Mouse (Mus musculus) lung, postnatal 0 days (tissue): Measurements from ENCODE around the gene Zscan5b. TPM values are rescaled to one million over a fixed set of nuclear protein-coding genes. Genes with fewer than 3 reads are reported as not detected.

Experiments used
- ATAC-seq: fragments of 200-750 bp; cut with Nextera tagmentation; 2 replicates; pipeline ENCODE4 v1.8.0; 2017; ENCODE audit warnings: moderate library complexity
- DNase-seq: peaks from one replicate; pipeline ENCODE4 v3.0.0-alpha.2; 2016; ENCODE audit warnings: low spot score
- H3K27ac ChIP-seq: fragments of 300-500 bp; sonication (generic); 2 replicates; pipeline ENCODE4 v1.5.1; 2014; ENCODE audit warnings: antibody characterized with exemption, mild to moderate bottlenecking, low read length, mixed read lengths
- H3K27me3 ChIP-seq: fragments of 300-500 bp; sonication (generic); replicated peaks from 2 replicates; pipeline ENCODE4 v1.6.1; 2014; ENCODE audit warnings: low read length, mixed read lengths; ENCODE audit not compliant: insufficient read depth
- H3K36me3 ChIP-seq: fragments of 300-500 bp; sonication (generic); 2 replicates; pipeline ENCODE4 v1.6.1; 2014; ENCODE audit warnings: low read length, mixed read lengths; ENCODE audit not compliant: insufficient read depth
- H3K4me1 ChIP-seq: fragments of 300-500 bp; sonication (generic); 2 replicates; pipeline ENCODE4 v1.6.1; 2014; ENCODE audit warnings: antibody characterized with exemption, low read depth, low read length, mixed read lengths; ENCODE audit not compliant: insufficient read depth
- H3K4me2 ChIP-seq: fragments of 300-500 bp; sonication (generic); replicated peaks from 2 replicates; pipeline ENCODE4 v1.6.1; 2014; ENCODE audit warnings: low read depth, mild to moderate bottlenecking, low read length, moderate library complexity, mixed read lengths
- H3K4me3 ChIP-seq: fragments of 300-500 bp; sonication (generic); 2 replicates; pipeline ENCODE4 v1.5.1; 2014; ENCODE audit warnings: low read depth, low read length
- H3K9ac ChIP-seq: fragments of 300-500 bp; sonication (generic); replicated peaks from 2 replicates; pipeline ENCODE4 v1.6.1; 2014; ENCODE audit warnings: low read depth, mild to moderate bottlenecking
- H3K9me3 ChIP-seq: fragments of 300-500 bp; sonication (generic); 2 replicates; pipeline ENCODE4 v1.6.1; 2016; ENCODE audit warnings: low read length, mixed read lengths
- CTCF ChIP-seq: IDR thresholded peaks from 2 replicates; pipeline ENCODE4 v1.5.1; 2016; ENCODE audit warnings: antibody characterized with exemption, mild to moderate bottlenecking
- EP300 ChIP-seq: IDR thresholded peaks from 2 replicates; pipeline ENCODE4 v1.6.1; 2016; ENCODE audit warnings: antibody characterized with exemption, mild to moderate bottlenecking, control low read depth
- WGBS: fragments of 180-500 bp; shearing (Covaris S2); extraction: QIAGEN DNeasy Blood & Tissue Kit; methylation state at CpG from one replicate; pipeline ENCODE4 v1.1.7; 2014; 5-methylcytosine and 5-hydroxymethylcytosine counted together
- polyA plus RNA-seq: library from polyadenylated mRNA; unstranded; fragments of >200 nt; fragmentation: Nextera tagmentation; extraction: Ambion mirVana; gene quantifications from 2 replicates; pipeline ENCODE4 v1.2.1, GENCODE M21; 2015

Zscan5b gene
- polyA plus RNA-seq, 1 experiment from 2014 or later: not detected

DNA sequence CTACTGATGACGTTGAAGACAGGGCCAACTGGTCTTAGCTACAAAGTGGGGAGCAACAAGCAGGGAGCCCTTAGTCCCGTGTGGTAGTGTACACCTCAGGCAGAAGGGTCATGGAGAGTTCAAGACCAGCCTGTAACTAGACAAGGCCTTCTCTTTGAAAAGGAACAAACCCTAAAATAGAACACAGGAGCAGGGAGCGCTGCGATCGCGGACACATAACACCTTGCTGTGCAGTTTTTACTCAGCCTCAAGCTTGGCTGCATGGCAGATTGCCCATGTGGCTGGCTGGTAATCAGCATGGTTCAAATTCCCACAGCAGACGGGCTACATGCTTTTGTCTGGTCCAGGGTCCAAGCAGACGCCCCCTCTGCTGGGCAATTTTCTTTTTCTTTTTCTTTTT is 37.6 kb upstream of the Zscan5b start:
- no peak for DNase-seq
- no peaks in the 10 kb centered on the region for H3K27me3 ChIP-seq
- H3K27ac ChIP-seq: no peak overlapping the region
- 0 out of 2 replicates have a peak, but pooled peaks cover 14% of the 10 kb centered on the region for H3K36me3 ChIP-seq
- H3K4me2 ChIP-seq: no peak overlapping the region
- no peak overlapping the region for H3K9ac ChIP-seq
- no peaks in the 10 kb centered on the region for H3K4me1 ChIP-seq
- TF ChIP-seq EP300: no peak
- no peak for TF ChIP-seq CTCF
- 87% methylated on average over 8 of the region's 8 CpGs for WGBS
- ATAC-seq: no peak
- no peak overlapping the region for H3K4me3 ChIP-seq
- H3K9me3 ChIP-seq: no peaks in the 10 kb centered on the region

GRCm38 (mm10) chr7:6185391-6185790 is 36.7 kb upstream of the Zscan5b start:
- Histone ChIP-seq H3K4me1 (no peaks in the 10 kb centered on the region), H3K9ac (no peak overlapping the region), H3K4me3 (no peak overlapping the region), H3K4me2 (no peak overlapping the region), H3K27me3 (no peaks in the 10 kb centered on the region), H3K27ac (no peak overlapping the region), H3K36me3 (0 out of 2 replicates have a peak, but pooled peaks cover 21% of the 10 kb centered on the region), H3K9me3 (no peaks in the 10 kb centered on the region)
- DNase-seq (no peak), ATAC-seq (no peak)
- TF ChIP-seq CTCF (no peak), EP300 (no peak)
- whole genome bisulfite sequencing: 80% methylated on average over 1 of the region's 1 CpGs

DNA sequence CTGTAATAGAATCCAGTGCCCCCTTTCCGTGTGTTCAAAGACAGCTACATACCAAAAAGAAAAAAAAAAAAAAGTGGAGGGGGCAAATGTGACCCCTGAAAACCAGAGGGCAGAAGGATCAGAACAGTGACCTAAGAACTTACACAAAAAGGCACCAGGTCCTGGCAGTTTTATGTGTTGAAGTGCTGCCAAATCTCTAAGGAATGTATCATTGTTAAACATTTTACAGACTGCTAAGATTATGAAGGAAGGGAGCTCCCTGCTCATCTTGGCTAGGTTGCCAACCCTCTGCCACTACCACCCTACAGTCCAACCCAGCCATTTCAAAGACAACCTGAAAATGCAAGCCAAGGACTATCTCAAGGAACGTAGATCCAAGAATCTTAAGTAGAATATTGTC is 35.9 kb upstream of the Zscan5b start:
- Histone ChIP-seq H3K4me3 (no peak overlapping the region), H3K4me2 (no peak overlapping the region), H3K36me3 (0 out of 2 replicates have a peak, but pooled peaks cover 21% of the 10 kb centered on the region), H3K27me3 (no peaks in the 10 kb centered on the region), H3K9ac (no peak overlapping the region), H3K9me3 (no peaks in the 10 kb centered on the region), H3K27ac (no peak overlapping the region), H3K4me1 (no peaks in the 10 kb centered on the region)
- TF ChIP-seq CTCF (no peak), EP300 (no peak)
- no peak for DNase-seq
- ATAC-seq: no peak
- 84% methylated on average over 2 of the region's 2 CpGs for WGBS

DNA sequence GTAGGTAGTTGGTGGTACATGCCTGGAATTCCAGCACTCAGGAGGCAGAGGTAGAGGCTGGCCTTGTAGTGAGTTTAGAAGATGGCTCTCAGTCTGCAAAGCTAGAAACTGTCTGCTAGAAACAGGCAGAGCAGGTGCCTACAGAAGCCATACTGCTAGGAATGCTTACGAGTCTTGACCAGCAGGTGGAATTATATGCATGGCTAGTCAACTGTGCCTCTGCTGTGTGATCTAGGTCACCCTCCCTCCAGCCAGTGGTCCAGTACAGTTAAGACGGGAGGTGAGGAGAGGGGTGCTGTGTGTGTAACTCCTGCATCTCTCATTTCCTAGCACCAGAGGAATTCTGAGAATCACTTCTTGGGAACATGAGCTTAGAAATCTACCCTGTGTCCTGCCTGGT is 35.3 kb upstream of the Zscan5b start:
- no peak for ATAC-seq
- Histone ChIP-seq H3K27ac (no peak overlapping the region), H3K4me2 (no peak overlapping the region), H3K36me3 (0 out of 2 replicates have a peak, but pooled peaks cover 21% of the 10 kb centered on the region), H3K27me3 (no peaks in the 10 kb centered on the region), H3K4me3 (no peak overlapping the region), H3K9ac (no peak overlapping the region), H3K4me1 (no peaks in the 10 kb centered on the region), H3K9me3 (no peaks in the 10 kb centered on the region)
- DNase-seq: no peak
- 91% methylated on average over 2 of the region's 2 CpGs for WGBS
- no peak for TF ChIP-seq EP300
- TF ChIP-seq CTCF: no peak

DNA sequence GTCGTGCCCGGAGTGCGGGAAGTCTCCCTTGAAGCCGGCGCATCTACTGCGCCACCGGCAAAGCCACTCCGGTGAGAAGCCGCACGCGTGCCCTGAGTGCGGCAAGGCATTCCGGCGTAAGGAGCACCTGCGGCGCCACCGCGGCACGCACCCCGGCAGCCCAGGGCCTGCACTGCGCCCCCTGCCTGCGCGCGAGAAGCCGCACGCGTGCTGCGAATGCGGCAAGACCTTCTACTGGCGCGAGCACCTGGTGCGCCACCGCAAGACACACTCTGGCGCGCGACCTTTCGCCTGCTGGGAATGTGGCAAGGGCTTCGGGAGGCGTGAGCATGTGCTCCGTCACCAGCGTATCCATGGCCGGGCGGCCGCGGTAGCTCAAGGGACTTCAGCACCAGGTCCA is 32.5 kb upstream of the Zscan5b start:
- no peak overlapping the region for H3K9ac ChIP-seq
- no peak overlapping the region for H3K27ac ChIP-seq
- ATAC-seq (no peak), DNase-seq (no peak)
- TF ChIP-seq CTCF: peak; percentile 47
- no peak for TF ChIP-seq EP300
- H3K27me3 ChIP-seq: no peaks in the 10 kb centered on the region
- no peaks in the 10 kb centered on the region for H3K9me3 ChIP-seq
- WGBS: 58% methylated on average over 43 of the region's 45 CpGs
- H3K36me3 ChIP-seq: 0 out of 2 replicates have a peak, but pooled peaks cover 21% of the 10 kb centered on the region
- H3K4me3 ChIP-seq: no peak overlapping the region
- no peaks in the 10 kb centered on the region for H3K4me1 ChIP-seq
- H3K4me2 ChIP-seq: no peak overlapping the region

DNA sequence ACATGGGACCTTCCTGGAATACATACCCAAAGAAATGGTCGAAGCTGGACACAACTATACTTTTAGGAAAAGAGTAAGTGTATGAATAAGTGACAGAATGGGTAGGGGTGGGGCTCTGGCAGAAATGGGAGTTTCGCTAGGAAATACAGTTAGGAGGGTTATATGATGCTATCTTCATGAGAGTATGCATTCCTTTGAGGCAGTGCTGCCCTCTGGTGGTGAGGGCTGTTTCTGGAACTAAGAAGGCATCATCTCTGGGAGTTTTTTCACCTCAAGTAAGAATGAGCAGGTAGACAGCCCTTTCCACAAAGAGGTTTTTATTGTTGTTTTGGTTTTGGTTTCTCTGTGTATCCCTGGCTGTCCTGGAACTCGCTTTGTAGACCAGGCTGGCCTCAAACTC is 30.7 kb upstream of the Zscan5b start:
- no peaks in the 10 kb centered on the region for H3K4me1 ChIP-seq
- ATAC-seq (peak; percentile 48), DNase-seq (peak; percentile 77)
- no peak overlapping the region for H3K27ac ChIP-seq
- 0 out of 2 replicates have a peak, but pooled peaks cover 11% of the 10 kb centered on the region for H3K36me3 ChIP-seq
- TF ChIP-seq EP300 (no peak), CTCF (peak; percentile 85)
- H3K4me3 ChIP-seq: no peak overlapping the region
- no peaks in the 10 kb centered on the region for H3K9me3 ChIP-seq
- H3K9ac ChIP-seq: no peak overlapping the region
- no peak overlapping the region for H3K4me2 ChIP-seq
- no peaks in the 10 kb centered on the region for H3K27me3 ChIP-seq
- WGBS: 23% methylated on average over 3 of the region's 3 CpGs

- peak; percentile 52 for DNase-seq
- Histone ChIP-seq H3K27ac (no peak overlapping the region), H3K27me3 (no peaks in the 10 kb centered on the region), H3K4me2 (no peak overlapping the region), H3K9me3 (no peaks in the 10 kb centered on the region), H3K4me1 (no peaks in the 10 kb centered on the region), H3K36me3 (0 out of 2 replicates have a peak, but pooled peaks cover 7% of the 10 kb centered on the region), H3K9ac (no peak overlapping the region), H3K4me3 (no peak overlapping the region)
- peak; percentile 80 for ATAC-seq
- WGBS: 20% methylated on average over 5 of the region's 5 CpGs
- TF ChIP-seq EP300 (no peak), CTCF (peak; percentile 91)
These were observed 27.9 kb upstream of the Zscan5b start for GRCm38 (mm10) chr7:6194129-6194528.
